Mouse (Mus musculus) G1E (cell line): ENCODE results near the gene Mprip.
"Not testable (repeated sequence)": the region's sequence is repeated elsewhere in the genome, so short reads cannot be mapped to it uniquely, and the experiment has no call there.

Experiments used
- CTCF ChIP-seq: IDR thresholded peaks from 2 replicates; pipeline ENCODE4 v1.5.1; 2012; ENCODE audit warnings: low read depth, low read length, inconsistent platforms, mixed read lengths
- GATA1 ChIP-seq: IDR thresholded peaks from 2 replicates; pipeline ENCODE4 v1.6.1; 2012; ENCODE audit warnings: borderline replicate concordance, low read length, inconsistent platforms, mixed read lengths
- POLR2AphosphoS5 ChIP-seq: IDR thresholded peaks from 2 replicates; pipeline ENCODE4 v1.6.1; 2012; ENCODE audit warnings: low read depth, low read length, inconsistent platforms; ENCODE audit not compliant: insufficient replicate concordance
- TAL1 ChIP-seq: conservative IDR thresholded peaks from 2 replicates; pipeline ENCODE4 v1.6.1; 2012; ENCODE audit warnings: low read depth, low read length, inconsistent platforms, mixed read lengths

DNA sequence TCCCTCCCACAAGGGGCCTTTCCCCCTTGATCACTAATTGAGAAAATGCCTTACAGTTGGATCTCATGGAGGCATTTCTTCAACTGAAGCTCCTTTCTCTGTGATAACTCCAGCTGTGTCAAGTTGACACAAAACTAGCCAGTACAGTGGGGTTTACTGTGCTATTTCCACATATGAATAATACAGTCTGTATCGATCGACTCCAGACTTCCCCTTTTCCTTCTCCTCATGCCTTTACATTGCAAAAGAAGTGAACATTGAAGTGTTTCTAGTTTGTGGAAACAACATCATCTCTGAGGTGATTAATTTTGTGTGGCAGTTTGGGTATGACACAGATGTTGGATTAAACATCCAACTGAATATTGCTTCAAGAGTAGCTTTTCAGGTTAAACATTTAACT, 44.1 kb upstream of the Mprip start:
- not testable (repeated sequence) for TF ChIP-seq CTCF, POLR2AphosphoS5, TAL1, GATA1
